Mouse (Mus musculus) liver, embryonic 14.5 days (tissue): ENCODE measurements around the gene Csrp1. TPM values are rescaled to one million over a fixed set of nuclear protein-coding genes. Genes with fewer than 3 reads are reported as not detected.

Source experiments
- ATAC-seq: fragments of 200-750 bp; cut with Nextera tagmentation; 2 replicates; pipeline ENCODE4 v1.8.0; 2017; ENCODE audit warnings: moderate number of reproducible peaks, mild to moderate bottlenecking, moderate library complexity; ENCODE audit not compliant: insufficient read depth
- DNase-seq, 3 experiments: peaks; one replicate each; pipeline ENCODE4 v3.0.0-alpha.2; 2012 to 2013; ENCODE audit warnings: low read depth in 3 of 3, low spot score in 3 of 3
- H3K27ac ChIP-seq: fragments of 300-500 bp; sonication (generic); 2 replicates; pipeline ENCODE4 v1.5.1; 2014; ENCODE audit warnings: moderate library complexity, mild to moderate bottlenecking, control low read depth, inconsistent platforms
- H3K27me3 ChIP-seq: fragments of 300-500 bp; sonication (generic); 2 replicates; pipeline ENCODE4 v1.6.1; 2014; ENCODE audit warnings: mild to moderate bottlenecking, low read length, moderate library complexity; ENCODE audit not compliant: control insufficient read depth, insufficient read depth
- H3K36me3 ChIP-seq: fragments of 300-500 bp; sonication (generic); replicated peaks from 2 replicates; pipeline ENCODE4 v1.6.1; 2014; ENCODE audit warnings: low read depth; ENCODE audit not compliant: control insufficient read depth, insufficient read depth
- H3K4me1 ChIP-seq, 2 experiments: fragments of 200-500 bp in 1 of 2; fragments of 300-500 bp in 1 of 2; sonication (generic) in 1 of 2; replicated peaks; 2 replicates each; pipeline ENCODE4 v1.6.1; 2012 to 2014; ENCODE audit warnings: antibody characterized with exemption in 1 of 2, inconsistent platforms in 1 of 2, low read length in 1 of 2; ENCODE audit not compliant: control insufficient read depth in 2 of 2, insufficient read depth in 2 of 2
- H3K4me2 ChIP-seq: fragments of 300-500 bp; sonication (generic); 2 replicates; pipeline ENCODE4 v1.6.1; 2014; ENCODE audit warnings: low read depth, mild to moderate bottlenecking, control low read depth, moderate library complexity
- H3K4me3 ChIP-seq, 2 experiments: fragments of 200-500 bp in 1 of 2; fragments of 300-500 bp in 1 of 2; sonication (generic) in 1 of 2; 2 replicates each; pipeline ENCODE4 v1.5.1; 2012 to 2014; ENCODE audit warnings: low read depth in 2 of 2, low read length in 2 of 2, mild to moderate bottlenecking in 2 of 2, control low read depth in 1 of 2, inconsistent platforms in 1 of 2, moderate library complexity in 1 of 2; ENCODE audit not compliant: insufficient read depth in 1 of 2
- H3K9ac ChIP-seq: fragments of 300-500 bp; sonication (generic); replicated peaks from 2 replicates; pipeline ENCODE4 v1.6.1; 2014; ENCODE audit warnings: mild to moderate bottlenecking, control low read depth, moderate library complexity
- H3K9me3 ChIP-seq: fragments of 300-500 bp; sonication (generic); 2 replicates; pipeline ENCODE4 v1.6.1; 2016; ENCODE audit warnings: low read length, mixed read lengths; ENCODE audit not compliant: control insufficient read depth
- CTCF ChIP-seq: IDR thresholded peaks from 2 replicates; pipeline ENCODE4 v1.5.1; 2016; ENCODE audit warnings: antibody characterized with exemption, low read depth, control low read depth
- EP300 ChIP-seq: IDR thresholded peaks from 2 replicates; pipeline ENCODE4 v1.6.1; 2016; ENCODE audit warnings: antibody characterized with exemption, low read depth
- WGBS: fragments of 180-500 bp; shearing (Covaris S2); extraction: QIAGEN DNeasy Blood & Tissue Kit; methylation state at CpG from one replicate; pipeline ENCODE4 v1.1.7; 2014; ENCODE audit not compliant: insufficient replicate concordance; 5-methylcytosine and 5-hydroxymethylcytosine counted together
- polyA plus RNA-seq, 2 experiments: library from polyadenylated mRNA; depleted of rRNA in 1 of 2; stranded (reverse) in 1 of 2; unstranded in 1 of 2; fragments of >200 nt; fragmentation: Nextera tagmentation in 1 of 2; extraction: Ambion mirVana in 1 of 2; gene quantifications; 2 replicates each; pipeline versions ENCODE4 v1.2.1 to v1.2.3; 2012 to 2014

Gene Csrp1
- polyA plus RNA-seq, 2 experiments: 33.8 to 35.7 TPM

DNA sequence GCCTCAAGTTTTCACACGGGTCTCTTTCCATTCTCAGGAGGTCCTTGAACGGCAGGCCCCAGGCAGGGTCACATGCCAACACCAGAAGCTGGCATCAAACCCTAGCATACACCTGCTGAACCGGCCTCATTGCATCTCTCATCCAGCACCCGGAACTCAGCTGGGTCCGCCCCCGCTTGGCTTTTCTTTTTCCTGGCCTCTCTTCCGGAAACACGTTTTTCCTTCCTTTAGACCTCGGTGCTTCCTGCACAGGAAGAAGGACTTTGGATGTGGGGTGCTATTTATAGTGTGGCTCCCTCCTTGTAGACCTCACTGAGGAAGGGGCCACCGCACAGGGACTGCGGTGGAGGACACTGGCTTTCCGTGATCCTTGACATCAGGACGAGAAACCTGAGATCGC is 46.4 kb upstream of the Csrp1 start:
- no peaks in the 10 kb centered on the region for H3K27me3 ChIP-seq
- ATAC-seq (no peak), DNase-seq (no peak)
- no peaks in the 10 kb centered on the region for H3K9me3 ChIP-seq
- no peak overlapping the region for H3K4me3 ChIP-seq
- no peak overlapping the region for H3K27ac ChIP-seq
- no peak for TF ChIP-seq EP300
- no peak for TF ChIP-seq CTCF
- no peaks in the 10 kb centered on the region for H3K36me3 ChIP-seq
- 29% methylated on average over 14 of the region's 14 CpGs for WGBS
- H3K4me2 ChIP-seq: no peak overlapping the region
- H3K9ac ChIP-seq: no peak overlapping the region
- peaks cover 0 to 7% of the 10 kb centered on the region in 2 experiments; a peak in 1 of 4 replicates for H3K4me1 ChIP-seq

DNA sequence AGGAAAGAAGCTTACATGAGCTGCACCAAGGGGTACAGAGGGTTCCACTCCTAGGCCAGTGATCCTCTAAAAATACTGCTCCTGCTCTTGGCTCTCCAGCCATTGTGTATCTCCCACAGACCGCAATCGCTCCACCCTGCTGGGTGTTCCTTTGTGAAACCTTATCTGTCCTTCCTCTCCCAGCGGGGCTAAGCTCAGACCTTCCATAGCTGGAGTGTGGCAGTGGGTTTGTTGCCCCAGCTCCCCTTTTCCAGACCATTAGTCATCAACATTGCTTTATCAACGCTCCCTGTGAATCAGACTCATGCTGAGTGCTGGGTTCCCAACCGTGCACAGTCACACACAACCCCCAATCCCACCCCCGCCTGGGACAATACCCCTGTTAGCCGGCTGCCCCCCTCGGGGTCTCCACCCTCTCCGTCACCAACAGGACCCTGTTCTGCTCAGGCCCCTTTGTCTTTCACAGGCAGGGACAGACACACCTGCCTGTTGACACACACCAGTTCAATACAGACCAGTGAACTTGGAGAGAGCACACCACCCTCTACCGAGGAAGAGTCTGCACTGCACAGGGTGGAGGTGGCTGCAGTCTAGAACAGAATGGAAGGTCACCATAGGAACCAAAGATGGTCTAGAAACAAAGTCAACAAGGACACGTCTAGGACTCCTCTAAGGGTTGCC is 44.3 kb upstream of the Csrp1 start:
- WGBS: 16% methylated on average over 11 of the region's 11 CpGs
- ATAC-seq: peak; percentile 57
- H3K9me3 ChIP-seq: no peaks in the 10 kb centered on the region
- no peak overlapping the region for H3K4me3 ChIP-seq
- H3K4me2 ChIP-seq: no peak overlapping the region
- TF ChIP-seq CTCF (peak; percentile 26; the same call in 1 of the 2 replicates), EP300 (no peak)
- no peak for DNase-seq
- peaks cover 0 to 7% of the 10 kb centered on the region in 2 experiments; a peak in 1 of 4 replicates for H3K4me1 ChIP-seq
- no peak overlapping the region for H3K27ac ChIP-seq
- H3K27me3 ChIP-seq: no peaks in the 10 kb centered on the region
- H3K9ac ChIP-seq: no peak overlapping the region
- no peaks in the 10 kb centered on the region for H3K36me3 ChIP-seq

DNA sequence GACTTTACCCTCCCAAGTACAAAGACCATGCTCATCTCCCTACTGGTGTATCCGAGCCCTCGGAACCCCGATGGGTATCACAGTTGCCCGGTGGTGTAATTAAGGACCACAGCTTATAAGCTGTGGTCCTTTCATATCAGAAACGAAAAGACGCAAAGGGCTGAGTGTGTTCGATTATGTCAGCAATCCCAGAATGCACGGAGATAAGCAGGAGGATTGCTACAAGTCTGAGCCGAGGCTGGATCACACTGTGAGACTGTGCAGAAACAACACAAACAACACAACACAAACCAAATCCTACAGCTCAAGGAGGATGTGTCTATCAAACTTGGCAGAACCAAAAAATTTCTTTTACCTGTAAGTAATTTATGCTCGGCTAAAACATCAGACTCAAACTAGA is 43.6 kb upstream of the Csrp1 start:
- no peak for DNase-seq

DNA sequence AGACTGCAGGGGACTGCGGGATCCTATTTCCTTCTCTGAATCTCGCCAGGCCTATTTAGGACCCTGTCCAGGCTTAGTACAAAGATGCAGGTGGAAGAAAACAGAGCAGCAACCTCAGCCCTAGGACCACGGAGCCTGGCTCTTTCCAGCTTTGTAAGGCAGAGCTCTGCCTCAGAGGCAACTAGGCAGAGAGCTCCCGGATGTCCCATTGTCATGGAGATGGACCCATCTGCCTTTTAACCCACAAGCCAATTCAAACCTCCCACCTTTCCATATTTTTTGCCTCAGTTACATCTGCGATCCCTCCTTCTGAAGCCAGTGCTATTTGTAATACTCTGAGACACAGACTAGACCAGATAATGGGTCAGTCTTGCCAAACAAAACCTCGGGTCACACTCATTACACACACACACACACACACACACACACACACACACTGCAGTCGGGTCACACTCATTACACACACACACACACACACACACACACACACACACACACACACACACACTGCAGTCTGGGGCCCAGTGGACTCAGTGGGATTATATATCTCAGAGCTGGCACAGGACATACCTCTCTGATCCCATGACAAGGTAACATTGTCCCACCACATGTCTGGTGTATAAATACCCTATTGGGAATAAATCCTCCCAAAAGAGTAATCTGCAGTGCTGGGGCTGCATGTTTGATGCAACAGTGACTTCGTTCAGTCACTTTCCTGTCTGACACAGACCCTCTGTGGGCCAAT is 42.8 kb upstream of the Csrp1 start:
- ATAC-seq (no peak), DNase-seq (no peak)
- Histone ChIP-seq H3K36me3 (no peaks in the 10 kb centered on the region), H3K9me3 (no peaks in the 10 kb centered on the region), H3K27me3 (no peaks in the 10 kb centered on the region), H3K27ac (no peak overlapping the region), H3K4me3 (no peak overlapping the region), H3K9ac (no peak overlapping the region), H3K4me1 (peaks cover 0 to 7% of the 10 kb centered on the region in 2 experiments; a peak in 1 of 4 replicates), H3K4me2 (no peak overlapping the region)
- TF ChIP-seq CTCF: no peak
- TF ChIP-seq EP300: no peak
- 64% methylated on average over 8 of the region's 8 CpGs for WGBS

More for the DNA sequence above, 43.6 kb upstream of the Csrp1 start:
- no peaks in the 10 kb centered on the region for H3K9me3 ChIP-seq
- no peak overlapping the region for H3K4me2 ChIP-seq
- no peak overlapping the region for H3K4me3 ChIP-seq
- WGBS: 46% methylated on average over 10 of the region's 10 CpGs
- no peak overlapping the region for H3K27ac ChIP-seq
- peaks cover 0 to 7% of the 10 kb centered on the region in 2 experiments; a peak in 1 of 4 replicates for H3K4me1 ChIP-seq
- H3K9ac ChIP-seq: no peak overlapping the region
- no peak for ATAC-seq
- no peaks in the 10 kb centered on the region for H3K27me3 ChIP-seq
- TF ChIP-seq EP300: no peak
- no peak for TF ChIP-seq CTCF
- no peaks in the 10 kb centered on the region for H3K36me3 ChIP-seq

DNA sequence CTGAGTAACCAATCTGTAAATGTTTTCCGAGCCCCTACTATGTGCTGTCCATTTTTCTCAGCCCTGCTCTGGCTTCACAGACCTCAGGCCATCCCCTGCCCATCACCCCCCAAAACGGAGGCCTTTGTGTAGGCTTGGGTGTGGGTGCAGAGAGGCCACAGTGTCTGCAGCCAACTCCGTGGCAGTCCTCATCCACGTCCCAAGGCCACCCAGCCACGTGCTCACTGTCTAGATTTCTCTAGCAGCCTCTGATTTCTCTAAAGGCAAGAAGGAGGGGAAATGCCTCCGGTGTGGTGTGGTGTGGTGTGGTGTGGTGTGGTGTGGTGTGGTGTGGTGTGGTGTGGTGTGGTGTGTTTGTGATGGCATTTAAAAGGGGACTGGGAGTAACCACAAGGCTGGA is 41.7 kb upstream of the Csrp1 start:
- Histone ChIP-seq H3K27me3 (no peaks in the 10 kb centered on the region), H3K36me3 (no peaks in the 10 kb centered on the region), H3K27ac (no peak overlapping the region), H3K9ac (no peak overlapping the region), H3K4me2 (no peak overlapping the region), H3K9me3 (no peaks in the 10 kb centered on the region), H3K4me3 (no peak overlapping the region), H3K4me1 (peaks cover 0 to 7% of the 10 kb centered on the region in 2 experiments; a peak in 1 of 4 replicates)
- WGBS: 54% methylated on average over 6 of the region's 6 CpGs
- DNase-seq (no peak), ATAC-seq (no peak)
- no peak for TF ChIP-seq CTCF
- TF ChIP-seq EP300: no peak
